Mouse (Mus musculus) fat pad, adult 2 months (tissue): ENCODE results near the gene Safb2.

Source experiments
- DNase-seq: peaks from one replicate; pipeline ENCODE4 v3.0.0-alpha.2; 2011; ENCODE audit warnings: low read depth, low spot score; ENCODE audit errors: extremely low read depth

Gene Safb2

GRCm38 (mm10) chr17:56522744-56523143, 61.6 kb downstream of the Safb2 start:
- peak; percentile 25 for DNase-seq

GRCm38 (mm10) chr17:56515690-56516410, 68.5 kb downstream of the Safb2 start:
- DNase-seq: no peak

GRCm38 (mm10) chr17:56514916-56515315, 69.5 kb downstream of the Safb2 start:
- no peak for DNase-seq

- no peak for DNase-seq
These were observed 70.1 kb downstream of the Safb2 start for GRCm38 (mm10) chr17:56514330-56514729.

GRCm38 (mm10) chr17:56512310-56512709, 72.1 kb downstream of the Safb2 start, which contains the start of gene Znrf4:
TSS of gene Znrf4 (minus strand) at chr17:56512431.
- no peak for DNase-seq

- DNase-seq: no peak
These were observed 72.7 kb downstream of the Safb2 start for GRCm38 (mm10) chr17:56511707-56512090.

GRCm38 (mm10) chr17:56510970-56511706, 73.2 kb downstream of the Safb2 start:
- DNase-seq: no peak
